Mouse (Mus musculus) kidney, adult 2 months (tissue): Measurements from ENCODE around the gene Clint1. TPM values are rescaled to one million over a fixed set of nuclear protein-coding genes. Genes with fewer than 3 reads are reported as not detected.

Experiments
- DNase-seq: peaks from one replicate; pipeline ENCODE4 v3.0.0; 2021
- H3K27ac ChIP-seq: fragments of 200-500 bp; 2 replicates; pipeline ENCODE4 v1.5.1; 2012; ENCODE audit warnings: low read depth, low read length, control low read depth, inconsistent platforms; ENCODE audit not compliant: insufficient read depth
- H3K27me3 ChIP-seq: fragments of 200-500 bp; replicated peaks from 2 replicates; pipeline ENCODE4 v1.6.1; 2012; ENCODE audit warnings: mild to moderate bottlenecking, moderate library complexity, low read length, inconsistent platforms; ENCODE audit not compliant: control insufficient read depth, insufficient read depth
- H3K36me3 ChIP-seq: fragments of 200-500 bp; 2 replicates; pipeline ENCODE4 v1.6.1; 2012; ENCODE audit warnings: mild to moderate bottlenecking, moderate library complexity, low read length, inconsistent platforms; ENCODE audit not compliant: control insufficient read depth, insufficient read depth
- H3K4me1 ChIP-seq: fragments of 200-500 bp; 2 replicates; pipeline ENCODE4 v1.6.1; 2011; ENCODE audit warnings: low read length; ENCODE audit not compliant: control insufficient read depth, insufficient read depth
- H3K4me3 ChIP-seq: fragments of 200-500 bp; 2 replicates; pipeline ENCODE4 v1.5.1; 2011; ENCODE audit warnings: mild to moderate bottlenecking, low read depth, low read length, control low read depth; ENCODE audit not compliant: insufficient read depth
- CTCF ChIP-seq: fragments of 200-500 bp; conservative IDR thresholded peaks from 2 replicates; pipeline ENCODE4 v1.5.1; 2011; ENCODE audit warnings: low read depth, mild to moderate bottlenecking, control low read depth, low read length, moderate library complexity, mixed read lengths; ENCODE audit not compliant: insufficient read depth, insufficient read length
- POLR2A ChIP-seq: fragments of 200-500 bp; IDR thresholded peaks from one replicate; pipeline ENCODE4 v1.6.1; 2011; ENCODE audit warnings: low read depth, low read length, control low read depth
- WGBS: fragments of 180-500 bp; shearing (Covaris S2); methylation state at CpG from one replicate; pipeline ENCODE4 v1.1.7; 2018; 5-methylcytosine and 5-hydroxymethylcytosine counted together
- polyA plus RNA-seq: library from polyadenylated mRNA; depleted of rRNA; stranded (reverse); fragments of >200 nt; gene quantifications from 2 replicates; pipeline ENCODE4 v1.2.3, GENCODE M21; 2012

Clint1 gene
- polyA plus RNA-seq, 1 experiment: 63.0 TPM

- no peak for DNase-seq
- Histone ChIP-seq H3K27ac (no peak overlapping the region), H3K27me3 (no peaks in the 10 kb centered on the region), H3K4me3 (no peak overlapping the region), H3K4me1 (no peaks in the 10 kb centered on the region), H3K36me3 (peaks cover 4% of the 10 kb centered on the region; the same call in 1 of the 2 replicates)
- no peak for TF ChIP-seq CTCF
- TF ChIP-seq POLR2A: no peak
- WGBS: 98% methylated on average over 5 of the region's 5 CpGs
These were observed 58.9 kb downstream of the Clint1 start for GRCm38 (mm10) chr11:45910701-45911100.

- DNase-seq: no peak
- Histone ChIP-seq H3K4me3 (no peak overlapping the region), H3K4me1 (no peaks in the 10 kb centered on the region), H3K27ac (no peak overlapping the region), H3K27me3 (no peaks in the 10 kb centered on the region), H3K36me3 (no peaks in the 10 kb centered on the region)
- WGBS: 79% methylated on average over 10 of the region's 10 CpGs
- no peak for TF ChIP-seq POLR2A
- no peak for TF ChIP-seq CTCF
These were observed 64.3 kb downstream of the Clint1 start for GRCm38 (mm10) chr11:45916196-45916595.

- TF ChIP-seq POLR2A: no peak
- TF ChIP-seq CTCF: no peak
- 96% methylated on average over 6 of the region's 6 CpGs for WGBS
These were observed 66.2 kb downstream of the Clint1 start for GRCm38 (mm10) chr11:45918018-45918417.

GRCm38 (mm10) chr11:45918836-45919235 lies 67.0 kb downstream of the Clint1 start:
- no peaks in the 10 kb centered on the region for H3K36me3 ChIP-seq
- no peak overlapping the region for H3K4me3 ChIP-seq
- no peak for DNase-seq
- no peaks in the 10 kb centered on the region for H3K4me1 ChIP-seq
- H3K27me3 ChIP-seq: no peaks in the 10 kb centered on the region
- WGBS: 68% methylated on average over 4 of the region's 4 CpGs
- H3K27ac ChIP-seq: no peak overlapping the region
- TF ChIP-seq POLR2A (no peak), CTCF (no peak)

More at GRCm38 (mm10) chr11:45918018-45918417, 66.2 kb downstream of the Clint1 start:
- Histone ChIP-seq H3K27me3 (no peaks in the 10 kb centered on the region), H3K36me3 (no peaks in the 10 kb centered on the region), H3K27ac (no peak overlapping the region), H3K4me3 (no peak overlapping the region), H3K4me1 (no peaks in the 10 kb centered on the region)
- DNase-seq: no peak

GRCm38 (mm10) chr11:45921026-45921425 lies 69.2 kb downstream of the Clint1 start:
- Histone ChIP-seq H3K4me1 (no peaks in the 10 kb centered on the region), H3K27me3 (no peaks in the 10 kb centered on the region), H3K4me3 (no peak overlapping the region), H3K36me3 (no peaks in the 10 kb centered on the region), H3K27ac (no peak overlapping the region)
- DNase-seq: no peak
- TF ChIP-seq POLR2A (no peak), CTCF (no peak)
- 56% methylated on average over 8 of the region's 8 CpGs for WGBS

- TF ChIP-seq CTCF (no peak), POLR2A (no peak)
- Histone ChIP-seq H3K36me3 (no peaks in the 10 kb centered on the region), H3K27ac (no peak overlapping the region), H3K4me1 (no peaks in the 10 kb centered on the region), H3K4me3 (no peak overlapping the region), H3K27me3 (no peaks in the 10 kb centered on the region)
- WGBS: 22% methylated on average over 10 of the region's 10 CpGs
- DNase-seq: no peak
These were observed 69.6 kb downstream of the Clint1 start for GRCm38 (mm10) chr11:45921480-45921898.

GRCm38 (mm10) chr11:45925436-45925835 lies 73.6 kb downstream of the Clint1 start:
- Histone ChIP-seq H3K4me1 (no peaks in the 10 kb centered on the region), H3K27me3 (no peaks in the 10 kb centered on the region)
- WGBS: 67% methylated on average over 6 of the region's 6 CpGs

GRCm38 (mm10) chr11:45926640-45927082 lies 74.8 kb downstream of the Clint1 start:
- Histone ChIP-seq H3K4me3 (peak overlapping the region; percentile 50), H3K27me3 (no peaks in the 10 kb centered on the region), H3K27ac (no peak overlapping the region), H3K36me3 (no peaks in the 10 kb centered on the region), H3K4me1 (no peaks in the 10 kb centered on the region)
- TF ChIP-seq CTCF (peak; percentile 77), POLR2A (no peak)
- 1% methylated on average over 9 of the region's 9 CpGs for WGBS
- DNase-seq: peak; percentile 85

More at GRCm38 (mm10) chr11:45925436-45925835, 73.6 kb downstream of the Clint1 start:
- Histone ChIP-seq H3K36me3 (no peaks in the 10 kb centered on the region), H3K4me3 (no peak overlapping the region), H3K27ac (no peak overlapping the region)
- no peak for DNase-seq
- TF ChIP-seq POLR2A (no peak), CTCF (no peak)
